Mouse (Mus musculus): Measurements from ENCODE around the gene Fbxw17. TPM values are rescaled to one million over a fixed set of nuclear protein-coding genes. Genes with fewer than 3 reads are reported as not detected.
"Not testable (repeated sequence)": the region's sequence is repeated elsewhere in the genome, so short reads cannot be mapped to it uniquely, and the experiment has no call there.

The Fbxw17 gene
- 31.4 and 40.0 TPM in 2 replicates for polyA plus RNA-seq (2016; fragmentation: Nextera tagmentation; extraction: Ambion mirVana)

- Histone ChIP-seq H3K27ac (replicated peaks) (peak within 1 kb of the TSS; percentile 91), H3K27me3 (ENCODE audit: low read depth, poor library complexity, severe bottlenecking) (no peaks in the 10 kb centered on the region), H3K36me3 (peaks cover 19% of the 10 kb centered on the region), H3K9me3 (replicated peaks) (no peaks in the 10 kb centered on the region), H3K4me1 (peaks cover 18% of the 10 kb centered on the region), H3K4me3 (peak within 1 kb of the TSS; percentile 90)
- WGBS = 11% methylated on average over 35 of the region's 35 CpGs
- DNase-seq (ENCODE audit: low spot score) = peak; percentile 75
Measured at GRCm38 (mm10) chr13:50417389-50418183, at the start of gene Fbxw17. Fbxw17 (plus strand) TSS chr13:50417864.

- 78% methylated on average over 5 of the region's 5 CpGs for WGBS
- H3K4me1 ChIP-seq; H3K27ac ChIP-seq (replicated peaks); H3K27me3 ChIP-seq (ENCODE audit: low read depth, poor library complexity, severe bottlenecking); H3K9me3 ChIP-seq (replicated peaks); DNase-seq (ENCODE audit: low spot score); H3K36me3 ChIP-seq; H3K4me3 ChIP-seq: not testable (repeated sequence)
Measured at GRCm38 (mm10) chr13:50372934-50373705, 44.5 kb upstream of the Fbxw17 start.

GRCm38 (mm10) chr13:50389146-50389545, 28.5 kb upstream of the Fbxw17 start:
- H3K9me3 ChIP-seq (replicated peaks); H3K36me3 ChIP-seq; H3K27me3 ChIP-seq (ENCODE audit: low read depth, poor library complexity, severe bottlenecking); H3K4me1 ChIP-seq; H3K4me3 ChIP-seq; H3K27ac ChIP-seq (replicated peaks); DNase-seq (ENCODE audit: low spot score): not testable (repeated sequence)

- peaks cover 18% of the 10 kb centered on the region for H3K4me1 ChIP-seq
- no peaks in the 10 kb centered on the region for H3K9me3 ChIP-seq (replicated peaks)
- H3K4me3 ChIP-seq = peak overlapping the region; percentile 90
- DNase-seq (ENCODE audit: low spot score) = no peak
- 49% methylated on average over 3 of the region's 3 CpGs for WGBS
- H3K27ac ChIP-seq (replicated peaks) = peak overlapping the region; percentile 91; the same call in 1 of the 2 replicates
- peaks cover 27% of the 10 kb centered on the region for H3K36me3 ChIP-seq
- H3K27me3 ChIP-seq (ENCODE audit: low read depth, poor library complexity, severe bottlenecking) = no peaks in the 10 kb centered on the region
Measured at GRCm38 (mm10) chr13:50418421-50418820, 757 bp downstream of the Fbxw17 start.

- 94% methylated on average over 8 of the region's 8 CpGs for WGBS
- Histone ChIP-seq H3K4me3 (no peak overlapping the region), H3K9me3 (replicated peaks) (no peaks in the 10 kb centered on the region), H3K4me1 (peaks cover 2% of the 10 kb centered on the region; the same call in 1 of the 2 replicates), H3K27ac (replicated peaks) (no peak overlapping the region), H3K27me3 (ENCODE audit: low read depth, poor library complexity, severe bottlenecking) (no peaks in the 10 kb centered on the region), H3K36me3 (peaks cover 80% of the 10 kb centered on the region)
- no peak for DNase-seq (ENCODE audit: low spot score)
Measured at GRCm38 (mm10) chr13:50423625-50424209, 6.1 kb downstream of the Fbxw17 start.

- Histone ChIP-seq H3K4me3 (no peak overlapping the region), H3K27ac (replicated peaks) (no peak overlapping the region), H3K36me3 (peaks cover 88% of the 10 kb centered on the region), H3K9me3 (replicated peaks) (no peaks in the 10 kb centered on the region), H3K27me3 (ENCODE audit: low read depth, poor library complexity, severe bottlenecking) (no peaks in the 10 kb centered on the region), H3K4me1 (no peaks in the 10 kb centered on the region)
- 90% methylated on average over 2 of the region's 2 CpGs for WGBS
- DNase-seq (ENCODE audit: low spot score) = no peak
Measured at GRCm38 (mm10) chr13:50424517-50424916, 6.9 kb downstream of the Fbxw17 start.

GRCm38 (mm10) chr13:50426686-50427085, 9.0 kb downstream of the Fbxw17 start:
- Histone ChIP-seq H3K9me3 (replicated peaks) (no peaks in the 10 kb centered on the region), H3K36me3 (peaks cover 95% of the 10 kb centered on the region), H3K4me3 (no peak overlapping the region), H3K27ac (replicated peaks) (no peak overlapping the region), H3K4me1 (no peaks in the 10 kb centered on the region), H3K27me3 (ENCODE audit: low read depth, poor library complexity, severe bottlenecking) (no peaks in the 10 kb centered on the region)
- 86% methylated on average over 4 of the region's 4 CpGs for WGBS
- DNase-seq (ENCODE audit: low spot score) = no peak

GRCm38 (mm10) chr13:50443812-50444211, 26.1 kb downstream of the Fbxw17 start, which contains the start of gene Gm47429:
Gm47429 (minus strand) TSS chr13:50443912.
- no peak for DNase-seq (ENCODE audit: low spot score)
- Histone ChIP-seq H3K9me3 (replicated peaks) (no peaks in the 10 kb centered on the region), H3K36me3 (no peaks in the 10 kb centered on the region), H3K4me3 (no peak within 1 kb of the TSS), H3K27me3 (ENCODE audit: low read depth, poor library complexity, severe bottlenecking) (no peaks in the 10 kb centered on the region), H3K4me1 (no peaks in the 10 kb centered on the region), H3K27ac (replicated peaks) (no peak within 1 kb of the TSS)
- WGBS = 90% methylated on average over 2 of the region's 2 CpGs

- H3K27ac ChIP-seq (replicated peaks) = no peak overlapping the region
- 74% methylated on average over 4 of the region's 4 CpGs for WGBS
- no peaks in the 10 kb centered on the region for H3K27me3 ChIP-seq (ENCODE audit: low read depth, poor library complexity, severe bottlenecking)
- H3K9me3 ChIP-seq (replicated peaks) = no peaks in the 10 kb centered on the region
- H3K36me3 ChIP-seq = no peaks in the 10 kb centered on the region
- H3K4me3 ChIP-seq = no peak overlapping the region
- H3K4me1 ChIP-seq = no peaks in the 10 kb centered on the region
- DNase-seq (ENCODE audit: low spot score) = no peak
Measured at GRCm38 (mm10) chr13:50445261-50445660, 27.6 kb downstream of the Fbxw17 start.

- not testable (repeated sequence) for H3K4me1 ChIP-seq; H3K27me3 ChIP-seq (ENCODE audit: low read depth, poor library complexity, severe bottlenecking); H3K4me3 ChIP-seq; H3K9me3 ChIP-seq (replicated peaks); H3K36me3 ChIP-seq; H3K27ac ChIP-seq (replicated peaks); DNase-seq (ENCODE audit: low spot score)
- 80% methylated on average over 9 of the region's 9 CpGs for WGBS
Measured at GRCm38 (mm10) chr13:50452266-50452665, 34.6 kb downstream of the Fbxw17 start.

- H3K4me1 ChIP-seq = no peaks in the 10 kb centered on the region
- no peaks in the 10 kb centered on the region for H3K9me3 ChIP-seq (replicated peaks)
- no peak overlapping the region for H3K27ac ChIP-seq (replicated peaks)
- peak; percentile 5 for DNase-seq (ENCODE audit: low spot score)
- WGBS = 44% methylated on average over 4 of the region's 4 CpGs
- H3K36me3 ChIP-seq = no peaks in the 10 kb centered on the region
- no peaks in the 10 kb centered on the region for H3K27me3 ChIP-seq (ENCODE audit: low read depth, poor library complexity, severe bottlenecking)
- no peak overlapping the region for H3K4me3 ChIP-seq
Measured at GRCm38 (mm10) chr13:50453426-50453825, 35.8 kb downstream of the Fbxw17 start.

- WGBS = 59% methylated on average over 2 of the region's 2 CpGs
- not testable (repeated sequence) for H3K36me3 ChIP-seq
Measured at GRCm38 (mm10) chr13:50460433-50460832, 42.8 kb downstream of the Fbxw17 start.

More at GRCm38 (mm10) chr13:50460433-50460832, 42.8 kb downstream of the Fbxw17 start:
- H3K27ac ChIP-seq (replicated peaks); H3K27me3 ChIP-seq (ENCODE audit: low read depth, poor library complexity, severe bottlenecking); DNase-seq (ENCODE audit: low spot score); H3K9me3 ChIP-seq (replicated peaks); H3K4me1 ChIP-seq; H3K4me3 ChIP-seq: not testable (repeated sequence)
